16 mouse cellular contexts compared by ENCODE assay signal in the genomic region with DNA sequence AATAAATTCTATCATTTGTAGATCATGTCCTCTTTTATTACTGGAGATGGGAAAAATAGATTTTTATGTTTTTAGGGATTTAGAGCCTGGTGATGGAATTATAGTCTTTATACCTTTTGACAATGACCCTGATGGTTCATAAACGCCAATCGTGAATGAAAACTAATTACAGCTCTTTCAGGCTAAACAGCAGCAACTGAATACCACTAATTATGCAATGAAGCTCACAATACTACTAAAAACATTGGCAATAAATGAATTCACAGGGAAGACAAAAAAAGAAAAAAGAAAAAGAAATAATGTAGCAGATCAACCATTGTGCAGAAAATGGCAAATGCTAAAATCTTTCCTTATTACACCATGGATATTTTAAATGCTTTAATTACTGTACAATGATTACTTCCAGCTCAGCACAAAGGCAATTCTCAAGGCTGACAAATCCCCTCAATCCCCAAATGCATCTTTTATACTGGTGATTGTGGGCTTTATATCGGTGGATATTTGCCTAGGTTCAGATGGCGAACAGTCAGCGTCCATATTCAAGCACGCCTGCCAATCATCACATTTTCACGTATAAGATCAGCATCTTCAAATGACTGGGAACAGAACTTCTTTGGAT.
"Had no signal": no experiment of that assay in that cellular context is flagged by ENCODE, and none has a peak within 500 bp of the region (broad histone marks: within the 10 kb centered on the region; RNA-seq: fewer than 3 reads in every experiment).

No protein-coding gene starts in this region.

- H3K27me3 ChIP-seq: limb, embryonic 13.5 days; liver, embryonic 13.5 days had no signal

- DNase-seq: kidney, adult 18-20 months; kidney, adult 9 months; kidney, postnatal 25 days; liver, embryonic 13.5 days; lung, adult 2 months; lung, postnatal 14 days; lung, postnatal 4 days; retina, postnatal 1 day; thymus, adult 18-20 months; thymus, postnatal 36 days had no signal

- H3K36me3 ChIP-seq: limb, embryonic 10.5 days; limb, embryonic 13.5 days; liver, embryonic 13.5 days; midbrain, embryonic 12.5 days had no signal

- H3K9me3 ChIP-seq: limb, embryonic 10.5 days; limb, embryonic 13.5 days had no signal

- H3K4me1 ChIP-seq: limb, embryonic 10.5 days; limb, embryonic 13.5 days; liver, embryonic 13.5 days had no signal

- H3K4me3 ChIP-seq: layer of hippocampus, adult 2 months; limb, embryonic 10.5 days; limb, embryonic 13.5 days; liver, embryonic 13.5 days; midbrain, embryonic 12.5 days had no signal

- H3K27ac ChIP-seq: kidney, postnatal 0 days; layer of hippocampus, adult 2 months; limb, embryonic 10.5 days; limb, embryonic 13.5 days; liver, embryonic 13.5 days; midbrain, embryonic 12.5 days had no signal

- ATAC-seq: intestine, embryonic 16.5 days had no signal

- H3K4me2 ChIP-seq: limb, embryonic 13.5 days; liver, embryonic 13.5 days; midbrain, embryonic 12.5 days had no signal

- H3K9ac ChIP-seq: limb, embryonic 13.5 days; liver, embryonic 13.5 days; midbrain, embryonic 12.5 days had no signal
